Mouse (Mus musculus): ENCODE data around the gene Hoxd13.

DNA sequence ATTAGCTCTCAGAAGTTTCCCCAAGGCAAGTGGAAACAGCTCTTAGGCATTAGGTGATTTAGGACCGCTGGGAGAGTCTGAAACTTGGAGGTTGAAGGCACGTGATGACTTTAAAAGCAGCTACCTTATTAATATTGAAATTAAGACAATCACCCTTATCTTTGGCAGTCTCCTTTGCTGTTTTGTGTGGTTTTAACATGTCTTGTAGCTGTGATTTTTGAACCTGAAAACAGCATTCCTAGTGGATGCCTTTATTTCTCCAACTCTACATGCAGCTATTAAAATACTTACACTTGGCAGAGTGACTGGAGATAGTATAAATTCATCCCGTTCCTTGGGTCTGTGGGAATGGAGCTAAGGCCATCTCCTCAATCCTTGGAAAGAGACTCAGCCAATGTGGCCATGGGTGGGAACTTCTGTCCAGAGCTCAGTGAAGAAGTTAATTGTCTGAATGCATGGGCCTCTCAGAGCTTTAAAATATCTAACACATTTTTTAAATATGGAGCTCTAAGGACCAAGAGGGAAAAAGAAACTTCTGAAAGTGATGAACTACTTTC is 2.6 kb downstream of the Hoxd13 start:
- TF ChIP-seq CTCF (IDR thresholded peaks at IDR 0.05; ENCODE audit: insufficient read depth, low read depth, low read length) (no peak), POLR2A (IDR thresholded peaks at IDR 0.05; ENCODE audit: insufficient read depth, low read depth, low read length) (no peak)

Measured in olfactory bulb, adult 2 months (tissue).